Mouse (Mus musculus): ENCODE results near the gene Rnf215. TPM values are rescaled to one million over a fixed set of nuclear protein-coding genes. Genes with fewer than 3 reads are reported as not detected.

Rnf215 gene
- total RNA-seq, 1 experiment, result 19.5 TPM

GRCm38 (mm10) chr11:4190677-4191076 is 55.7 kb downstream of the Rnf215 start:
- Histone ChIP-seq H3K4me1 (ENCODE audit: control insufficient read depth in 2 of 2, insufficient read depth in 2 of 2, low read length in 2 of 2, poor library complexity in 1 of 2) (peaks cover 0 to 4% of the 10 kb centered on the region in 2 experiments; a peak in 1 of 4 replicates), H3K27ac (ENCODE audit: insufficient read depth, low read depth, low read length, poor library complexity, severe bottlenecking) (no peak overlapping the region), H3K36me3 (ENCODE audit: control insufficient read depth, insufficient read depth, low read length, poor library complexity, severe bottlenecking) (peaks cover 4% of the 10 kb centered on the region; the same call in 1 of the 2 replicates), H3K9ac (ENCODE audit: insufficient read depth, low read depth, low read length, poor library complexity, severe bottlenecking) (no peak overlapping the region), H3K4me3 (ENCODE audit: insufficient read depth in 1 of 2, low read depth in 1 of 2, low read length in 2 of 2, poor library complexity in 1 of 2, severe bottlenecking in 1 of 2) (no peak overlapping the region), H3K9me3 (ENCODE audit: control insufficient read depth, insufficient read depth, low read depth, low read length) (no peaks in the 10 kb centered on the region)
- in situ Hi-C loops (cut with MboI; ENCODE audit: low sequenced_read_pairs in 2 of 2, unreplicated experiment in 2 of 2), result no loop called here
- TF ChIP-seq HCFC1 (IDR thresholded peaks at IDR 0.05; ENCODE audit: borderline replicate concordance, insufficient read depth, low read length), result no peak
- no peak for TF ChIP-seq ZC3H11A (IDR thresholded peaks at IDR 0.05; ENCODE audit: borderline replicate concordance, low read depth, low read length)
- no peak for TF ChIP-seq MAFK (IDR thresholded peaks at IDR 0.05; ENCODE audit: insufficient read depth, low read depth, low read length)
- TF ChIP-seq CHD2 (IDR thresholded peaks at IDR 0.05; ENCODE audit: low read depth, low read length), result no peak
- no peak for TF ChIP-seq ZNF384 (IDR thresholded peaks at IDR 0.05; ENCODE audit: low read depth, low read length)
- no peak for DNase-seq (ENCODE audit: low read depth, low spot score)

Other genes with a start within 250 kb of the Rnf215 start
- 0.21 and 0.22 TPM in 2 replicates for gene 4921536K21Rik, start 240.1 kb upstream of the Rnf215 start, total RNA-seq (2012; rRNA removed)
- gene Dusp18, start 240.0 kb upstream of the Rnf215 start, total RNA-seq (2012; rRNA removed), result 1.3 and 1.4 TPM in 2 replicates
- gene Slc35e4, start 220.5 kb upstream of the Rnf215 start, total RNA-seq (2012; rRNA removed), result 13.9 and 18.2 TPM in 2 replicates
- 32.4 and 44.3 TPM in 2 replicates for gene Tcn2, start 203.0 kb upstream of the Rnf215 start, total RNA-seq (2012; rRNA removed)
- 128 and 143 TPM in 2 replicates for gene Pes1, start 171.2 kb upstream of the Rnf215 start, total RNA-seq (2012; rRNA removed)
- 0.76 and 1.3 TPM in 2 replicates for gene 4930556J24Rik, start 158.4 kb upstream of the Rnf215 start, total RNA-seq (2012; rRNA removed)
- 4.0 and 4.9 TPM in 2 replicates for gene Gal3st1, start 151.6 kb upstream of the Rnf215 start, total RNA-seq (2012; rRNA removed)
- gene Sec14l4, start 103.7 kb upstream of the Rnf215 start, total RNA-seq (2012; rRNA removed), result 0.94 and 2.3 TPM in 2 replicates
- 0.22 and 0.26 TPM in 2 replicates for gene Sec14l3, start 70.4 kb upstream of the Rnf215 start, total RNA-seq (2012; rRNA removed)
- gene Mtfp1, start 39.8 kb upstream of the Rnf215 start, total RNA-seq (2012; rRNA removed), result 12.7 and 20.5 TPM in 2 replicates
- gene Sec14l2, start 11.8 kb upstream of the Rnf215 start, total RNA-seq (2012; rRNA removed), result 7.9 and 9.0 TPM in 2 replicates
- gene Ccdc157, start 25.1 kb downstream of the Rnf215 start, total RNA-seq (2012; rRNA removed), result 4.3 and 5.8 TPM in 2 replicates
- gene Sf3a1, start 25.1 kb downstream of the Rnf215 start, total RNA-seq (2012; rRNA removed), result 49.1 and 57.4 TPM in 2 replicates
- gene Tbc1d10a, start 51.6 kb downstream of the Rnf215 start, total RNA-seq (2012; rRNA removed), result 40.9 and 45.7 TPM in 2 replicates
- gene Castor1, start 83.0 kb downstream of the Rnf215 start, total RNA-seq (2012; rRNA removed), result 45.5 and 72.0 TPM in 2 replicates
- 0.98 and 1.8 TPM in 2 replicates for gene Osm, start 101.2 kb downstream of the Rnf215 start, total RNA-seq (2012; rRNA removed)
- 6.6 and 7.9 TPM in 2 replicates for gene Lif, start 122.4 kb downstream of the Rnf215 start, total RNA-seq (2012; rRNA removed)

Measured in ES-E14 (cell line).